Mouse (Mus musculus) hindbrain, postnatal 0 days (tissue): ENCODE results near the gene Tmem170b. TPM values are rescaled to one million over a fixed set of nuclear protein-coding genes. Genes with fewer than 3 reads are reported as not detected.

Source experiments
- ATAC-seq: fragments of 200-750 bp; cut with Nextera tagmentation; 2 replicates; pipeline ENCODE4 v1.8.0; 2017; ENCODE audit warnings: mild to moderate bottlenecking, moderate TSS enrichment, moderate library complexity
- DNase-seq: peaks from one replicate; pipeline ENCODE4 v3.0.0-alpha.2; 2015; ENCODE audit warnings: low spot score
- H3K27ac ChIP-seq: fragments of 300-500 bp; sonication (generic); 2 replicates; pipeline ENCODE4 v1.5.1; 2014; ENCODE audit warnings: mild to moderate bottlenecking
- H3K27me3 ChIP-seq: fragments of 300-500 bp; sonication (generic); 2 replicates; pipeline ENCODE4 v1.6.1; 2014; ENCODE audit warnings: low read length, mixed read lengths; ENCODE audit not compliant: insufficient read depth
- H3K36me3 ChIP-seq: fragments of 300-500 bp; sonication (generic); 2 replicates; pipeline ENCODE4 v1.6.1; 2014; ENCODE audit warnings: low read length, mixed read lengths; ENCODE audit not compliant: insufficient read depth
- H3K4me1 ChIP-seq: fragments of 300-500 bp; sonication (generic); 2 replicates; pipeline ENCODE4 v1.6.1; 2014; ENCODE audit warnings: antibody characterized with exemption, low read length, mixed read lengths; ENCODE audit not compliant: insufficient read depth
- H3K4me2 ChIP-seq: fragments of 300-500 bp; sonication (generic); 2 replicates; pipeline ENCODE4 v1.6.1; 2014; ENCODE audit warnings: low read depth, mild to moderate bottlenecking, low read length, moderate library complexity, mixed read lengths
- H3K4me3 ChIP-seq: fragments of 300-500 bp; sonication (generic); 2 replicates; pipeline ENCODE4 v1.5.1; 2014; ENCODE audit warnings: low read length
- H3K9ac ChIP-seq: fragments of 300-500 bp; sonication (generic); replicated peaks from 2 replicates; pipeline ENCODE4 v1.6.1; 2014; ENCODE audit warnings: mild to moderate bottlenecking, low read length, moderate library complexity, mixed read lengths
- H3K9me3 ChIP-seq: fragments of 300-500 bp; sonication (generic); 2 replicates; pipeline ENCODE4 v1.6.1; 2016; ENCODE audit warnings: low read length, mixed read lengths
- CTCF ChIP-seq: IDR thresholded peaks from 2 replicates; pipeline ENCODE4 v1.5.1; 2016; ENCODE audit warnings: antibody characterized with exemption, control low read depth, low read depth
- WGBS: fragments of 180-500 bp; shearing (Covaris S2); extraction: QIAGEN DNeasy Blood & Tissue Kit; methylation state at CpG from one replicate; pipeline ENCODE4 v1.1.7; 2014; 5-methylcytosine and 5-hydroxymethylcytosine counted together
- polyA plus RNA-seq: library from polyadenylated mRNA; unstranded; fragments of >200 nt; fragmentation: Nextera tagmentation; extraction: Ambion mirVana; gene quantifications from 2 replicates; pipeline ENCODE4 v1.2.1, GENCODE M21; 2015
- total RNA-seq: library from RNA; depleted of rRNA; stranded (reverse); fragments of >200 nt; gene quantifications from 2 replicates; pipeline ENCODE4 v1.2.3, GENCODE M21; 2014

Gene Tmem170b
- total and polyA plus RNA-seq, 2 experiments from 2014 or later, result 25.3 to 33.6 TPM

GRCm38 (mm10) chr13:41599977-41600376 lies 5.7 kb upstream of the Tmem170b start:
- TF ChIP-seq CTCF, result no peak
- H3K4me3 ChIP-seq, result no peak overlapping the region
- no peaks in the 10 kb centered on the region for H3K36me3 ChIP-seq
- no peaks in the 10 kb centered on the region for H3K27me3 ChIP-seq
- WGBS, result 77% methylated on average over 4 of the region's 4 CpGs
- no peaks in the 10 kb centered on the region for H3K9me3 ChIP-seq
- ATAC-seq, result no peak
- H3K9ac ChIP-seq, result no peak overlapping the region
- H3K4me2 ChIP-seq, result no peak overlapping the region
- no peak for DNase-seq
- no peak overlapping the region for H3K27ac ChIP-seq
- no peaks in the 10 kb centered on the region for H3K4me1 ChIP-seq

- TF ChIP-seq CTCF, result no peak
- no peak overlapping the region for H3K9ac ChIP-seq
- DNase-seq, result no peak
- no peaks in the 10 kb centered on the region for H3K4me1 ChIP-seq
- no peak overlapping the region for H3K27ac ChIP-seq
- WGBS, result 87% methylated on average over 3 of the region's 3 CpGs
- no peak for ATAC-seq
- H3K36me3 ChIP-seq, result no peaks in the 10 kb centered on the region
- no peaks in the 10 kb centered on the region for H3K27me3 ChIP-seq
- no peaks in the 10 kb centered on the region for H3K9me3 ChIP-seq
- no peak overlapping the region for H3K4me2 ChIP-seq
- no peak overlapping the region for H3K4me3 ChIP-seq
Observed at GRCm38 (mm10) chr13:41601056-41601455, 4.7 kb upstream of the Tmem170b start.

GRCm38 (mm10) chr13:41603921-41604466 lies 1.7 kb upstream of the Tmem170b start:
- no peak for TF ChIP-seq CTCF
- no peak overlapping the region for H3K9ac ChIP-seq
- ATAC-seq, result no peak
- H3K27ac ChIP-seq, result no peak overlapping the region
- no peak overlapping the region for H3K4me2 ChIP-seq
- no peak overlapping the region for H3K4me3 ChIP-seq
- H3K27me3 ChIP-seq, result no peaks in the 10 kb centered on the region
- H3K36me3 ChIP-seq, result no peaks in the 10 kb centered on the region
- no peak for DNase-seq
- H3K9me3 ChIP-seq, result no peaks in the 10 kb centered on the region
- H3K4me1 ChIP-seq, result peaks cover 7% of the 10 kb centered on the region; the same call in 1 of the 2 replicates
- 83% methylated on average over 5 of the region's 5 CpGs for WGBS

- 5% methylated on average over 49 of the region's 67 CpGs for WGBS
- TF ChIP-seq CTCF, result no peak
- Histone ChIP-seq H3K4me3 (peak overlapping the region; percentile 96), H3K27me3 (no peaks in the 10 kb centered on the region), H3K36me3 (no peaks in the 10 kb centered on the region), H3K4me2 (peak overlapping the region; percentile 70), H3K9me3 (no peaks in the 10 kb centered on the region), H3K9ac (peak overlapping the region; percentile 99), H3K4me1 (peaks cover 13% of the 10 kb centered on the region; the same call in 1 of the 2 replicates), H3K27ac (peak overlapping the region; percentile 95)
- ATAC-seq (peak; percentile 39), DNase-seq (peak; percentile 57)
Observed at GRCm38 (mm10) chr13:41606081-41607000, 634 bp downstream of the Tmem170b start.

- Histone ChIP-seq H3K9ac (peak overlapping the region; percentile 99), H3K4me1 (peaks cover 13% of the 10 kb centered on the region; the same call in 1 of the 2 replicates), H3K4me3 (peak overlapping the region; percentile 96), H3K4me2 (peak overlapping the region; percentile 70), H3K36me3 (no peaks in the 10 kb centered on the region), H3K9me3 (no peaks in the 10 kb centered on the region), H3K27ac (no peak overlapping the region), H3K27me3 (no peaks in the 10 kb centered on the region)
- ATAC-seq (no peak), DNase-seq (no peak)
- 31% methylated on average over 3 of the region's 3 CpGs for WGBS
- no peak for TF ChIP-seq CTCF
Observed at GRCm38 (mm10) chr13:41607589-41607988, 1.9 kb downstream of the Tmem170b start.

- Histone ChIP-seq H3K4me3 (no peak overlapping the region), H3K27me3 (no peaks in the 10 kb centered on the region), H3K9ac (no peak overlapping the region), H3K4me2 (peak overlapping the region; percentile 70; the same call in 1 of the 2 replicates), H3K36me3 (no peaks in the 10 kb centered on the region), H3K9me3 (no peaks in the 10 kb centered on the region), H3K4me1 (peaks cover 13% of the 10 kb centered on the region; the same call in 1 of the 2 replicates), H3K27ac (no peak overlapping the region)
- no peak for DNase-seq
- WGBS, result 70% methylated on average over 2 of the region's 2 CpGs
- no peak for ATAC-seq
- TF ChIP-seq CTCF, result no peak
Observed at GRCm38 (mm10) chr13:41608559-41608958, 2.9 kb downstream of the Tmem170b start.
